Mouse (Mus musculus) embryonic fibroblast, embryonic 13.5 days (primary cell): ENCODE measurements around the gene Ankar.

Source experiments
- CTCF ChIP-seq: IDR thresholded peaks from 2 replicates; pipeline ENCODE4 v1.5.1; 2011; ENCODE audit warnings: mild to moderate bottlenecking, control low read depth, low read length, moderate library complexity, borderline replicate concordance; ENCODE audit not compliant: insufficient read depth
- POLR2A ChIP-seq: IDR thresholded peaks from 2 replicates; pipeline ENCODE4 v1.6.1; 2011; ENCODE audit warnings: low read depth, mild to moderate bottlenecking, control low read depth, low read length, moderate library complexity

DNA sequence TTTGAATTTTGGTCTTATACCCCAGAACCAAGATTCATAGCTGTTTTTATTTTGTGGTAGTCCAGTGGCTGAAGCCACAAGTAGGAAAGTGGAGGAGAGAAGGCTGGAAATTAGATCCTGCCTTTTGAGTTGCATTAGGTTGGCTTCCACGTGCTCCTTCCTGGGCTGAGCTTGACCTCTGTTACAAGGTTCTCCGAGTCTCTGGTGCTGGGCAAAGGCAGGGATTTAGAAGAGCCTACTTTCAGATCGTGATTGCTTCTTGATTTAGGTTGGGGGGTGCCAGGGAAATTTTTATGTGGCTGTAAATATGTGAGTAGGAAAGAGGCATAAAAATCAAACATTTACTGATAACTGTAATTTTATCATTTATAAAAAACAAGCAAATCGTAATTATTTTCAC, 14.2 kb upstream of the Ankar start:
- TF ChIP-seq CTCF (no peak), POLR2A (0 out of 2 replicates have a peak, but pooled peaks have one; percentile 35)
